Mouse (Mus musculus) liver, embryonic 13.5 days (tissue): ENCODE data around the gene Usmg5. TPM values are rescaled to one million over a fixed set of nuclear protein-coding genes. Genes with fewer than 3 reads are reported as not detected.

Experiments
- polyA plus RNA-seq: library from polyadenylated mRNA; unstranded; fragments of >200 nt; fragmentation: Nextera tagmentation; extraction: Ambion mirVana; gene quantifications from 2 replicates; pipeline ENCODE4 v1.2.1, GENCODE M21; 2015

The Usmg5 gene
- polyA plus RNA-seq, 1 experiment from 2014 or later = 965 TPM

Other genes starting within 250 kb of the Usmg5 start
- gene Ina, start 75.9 kb downstream of the Usmg5 start, polyA plus RNA-seq = 0.58 and 0.71 TPM in 2 replicates
- 61.0 and 69.1 TPM in 2 replicates for gene Nt5c2, start 75.5 kb downstream of the Usmg5 start, polyA plus RNA-seq
- gene Pcgf6, start 39.7 kb downstream of the Usmg5 start, polyA plus RNA-seq = 11.3 and 13.7 TPM in 2 replicates
- 4.3 TPM in 2 replicates for gene Taf5, start 22.9 kb downstream of the Usmg5 start, polyA plus RNA-seq
- gene Pdcd11, start 121 bp upstream of the Usmg5 start, polyA plus RNA-seq = 6.5 and 6.8 TPM in 2 replicates
- gene Calhm2, start 47.6 kb upstream of the Usmg5 start, polyA plus RNA-seq = 1.6 and 1.9 TPM in 2 replicates
- gene Calhm1, start 53.6 kb upstream of the Usmg5 start, polyA plus RNA-seq = not detected in 2 replicates
- gene Calhm3, start 67.1 kb upstream of the Usmg5 start, polyA plus RNA-seq = not detected in 2 replicates
- gene Neurl1a, start 88.2 kb upstream of the Usmg5 start, polyA plus RNA-seq = 1.1 and 1.3 TPM in 2 replicates